Mouse (Mus musculus): ENCODE measurements around the gene Scamp1. TPM values are rescaled to one million over a fixed set of nuclear protein-coding genes. Genes with fewer than 3 reads are reported as not detected.
"Not testable (repeated sequence)": the region's sequence is repeated elsewhere in the genome, so short reads cannot be mapped to it uniquely, and the experiment has no call there.

Gene Scamp1
- total RNA-seq (2021) = 100 to 1,000 TPM; 162 to 187 TPM
- long read RNA-seq, experiment 1, full-length matches to known transcripts = 365 of 433 reads
- long read RNA-seq, experiment 1, partial matches to known transcripts = 6 of 433 reads
- long read RNA-seq, experiment 1, other reads (novel, unspliced or antisense) = 62 of 433 reads
- long read RNA-seq, experiment 2, full-length matches to known transcripts = 303 of 345 reads
- long read RNA-seq, experiment 2, partial matches to known transcripts = 9 of 345 reads
- long read RNA-seq, experiment 2, other reads (novel, unspliced or antisense) = 33 of 345 reads

DNA sequence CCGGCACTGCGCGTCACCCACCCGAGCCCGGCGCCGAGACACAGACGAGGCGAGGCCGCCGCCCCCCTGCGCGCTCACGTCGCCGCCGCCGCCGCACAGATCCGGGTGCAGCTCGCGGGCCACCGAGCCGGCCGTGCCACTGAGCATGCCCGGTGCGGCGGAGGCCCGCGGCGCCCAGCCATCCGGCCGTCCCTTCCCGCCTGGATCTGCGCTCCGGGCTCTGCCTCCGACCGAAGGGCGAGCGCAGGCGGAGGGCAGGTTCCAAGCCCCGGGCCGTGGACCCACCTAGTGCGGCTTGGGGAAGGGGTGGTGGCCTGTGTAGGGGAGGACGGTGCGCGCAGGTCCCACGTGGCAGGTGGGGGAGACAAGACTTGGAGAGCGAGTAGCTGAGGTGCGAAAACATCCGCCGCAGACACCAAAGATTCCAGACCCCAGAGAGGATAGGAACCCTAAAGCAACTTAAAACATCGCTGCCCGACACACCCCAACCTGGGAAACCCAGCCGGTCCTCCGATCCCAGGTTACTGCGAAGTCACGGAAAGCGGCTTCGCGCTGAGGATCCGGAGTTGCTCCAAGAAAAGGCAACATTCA lies at the start of gene Scamp1:
Gene Scamp1, minus strand, starts transcription at position 577 of the 591 bp plus-strand sequence.
- intact Hi-C loops (cut with DNase I) = loop anchor here (2.0 kb wide), 1 partner anchor 73 kb away; the partner anchor contains the start of gene Ap3b1
- DNase-seq (ENCODE audit: low spot score in 2 of 2) = peak; percentile 92 to 93

DNA sequence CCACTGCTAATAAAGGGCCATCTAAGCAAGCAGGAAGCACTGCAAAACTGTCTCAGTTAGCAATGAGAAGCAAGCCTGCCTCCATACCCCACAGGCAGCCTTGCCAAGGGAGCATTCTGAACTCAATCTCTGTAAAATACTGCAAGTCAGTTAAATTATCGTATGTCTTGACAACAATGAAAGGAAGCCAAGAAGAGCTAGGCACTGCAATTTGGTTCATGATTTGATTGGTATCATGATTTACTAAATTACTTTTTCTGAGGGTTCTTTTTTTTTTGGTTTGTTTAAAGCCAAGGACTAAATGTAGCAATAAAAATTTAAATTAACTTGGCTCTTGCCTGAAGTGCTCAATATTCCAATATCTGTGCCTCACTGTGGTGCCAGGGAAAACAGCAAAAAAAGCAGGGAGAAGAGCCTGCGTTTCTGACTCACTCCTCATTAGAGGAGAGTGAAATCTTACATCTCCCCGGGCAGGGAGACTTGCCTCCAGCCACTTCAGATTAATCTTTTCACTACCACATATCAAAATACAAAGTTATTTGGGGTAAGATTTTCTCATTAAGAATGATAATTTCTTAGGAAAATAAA lies 44.8 kb upstream of the Scamp1 start:
- no peak for DNase-seq (ENCODE audit: low spot score in 2 of 2)

GRCm38 (mm10) chr13:94329005-94329404 lies 43.3 kb upstream of the Scamp1 start:
- DNase-seq (ENCODE audit: low spot score in 2 of 2); intact Hi-C loops (cut with DNase I): not testable (repeated sequence)

More for the DNA sequence above, 44.8 kb upstream of the Scamp1 start:
- intact Hi-C loops (cut with DNase I) = no loop called here

GRCm38 (mm10) chr13:94328063-94328462 lies 42.4 kb upstream of the Scamp1 start:
- no peak for DNase-seq (ENCODE audit: low spot score in 2 of 2)
- intact Hi-C loops (cut with DNase I) = no loop called here

GRCm38 (mm10) chr13:94322475-94322874 lies 36.8 kb upstream of the Scamp1 start:
- intact Hi-C loops (cut with DNase I) = no loop called here
- DNase-seq (ENCODE audit: low spot score in 2 of 2) = no peak

DNA sequence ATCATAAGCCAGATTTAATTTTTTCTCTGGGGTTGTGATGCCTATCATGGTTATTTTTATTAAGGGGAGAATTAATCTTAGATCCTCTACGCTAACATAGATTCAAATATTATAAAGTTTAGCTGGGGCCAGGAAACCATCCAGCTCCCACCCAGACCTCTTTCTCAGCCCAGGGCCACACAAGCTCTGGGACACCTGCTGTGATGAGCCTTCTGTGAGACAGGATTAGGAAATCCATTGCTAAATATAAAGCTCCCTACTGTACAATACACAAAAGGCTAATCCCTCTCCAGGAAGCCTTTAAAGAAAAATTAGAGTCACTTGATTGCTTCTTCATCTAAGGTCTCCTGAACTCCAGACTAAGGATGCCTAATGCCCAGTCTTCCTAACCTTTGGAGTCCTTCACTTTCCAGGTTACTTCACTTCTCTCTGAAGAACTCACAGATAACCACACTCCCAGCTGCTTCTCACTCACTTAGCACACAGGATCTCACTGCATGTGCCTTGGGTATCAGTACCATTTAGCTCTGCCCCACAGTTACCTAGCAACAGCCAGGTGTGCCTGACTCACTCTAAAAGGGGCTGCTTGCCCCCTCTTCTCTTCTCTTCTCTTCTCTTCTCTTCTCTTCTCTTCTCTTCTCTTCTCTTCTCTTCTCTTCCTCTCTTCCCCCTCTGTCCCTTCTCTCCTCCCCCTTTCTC lies 35.6 kb upstream of the Scamp1 start:
- no peak for DNase-seq (ENCODE audit: low spot score in 2 of 2)

GRCm38 (mm10) chr13:94316975-94317511 lies 31.4 kb upstream of the Scamp1 start:
- no peak for DNase-seq (ENCODE audit: low spot score in 2 of 2)
- intact Hi-C loops (cut with DNase I) = no loop called here

More for the DNA sequence above, 35.6 kb upstream of the Scamp1 start:
- intact Hi-C loops (cut with DNase I) = no loop called here

DNA sequence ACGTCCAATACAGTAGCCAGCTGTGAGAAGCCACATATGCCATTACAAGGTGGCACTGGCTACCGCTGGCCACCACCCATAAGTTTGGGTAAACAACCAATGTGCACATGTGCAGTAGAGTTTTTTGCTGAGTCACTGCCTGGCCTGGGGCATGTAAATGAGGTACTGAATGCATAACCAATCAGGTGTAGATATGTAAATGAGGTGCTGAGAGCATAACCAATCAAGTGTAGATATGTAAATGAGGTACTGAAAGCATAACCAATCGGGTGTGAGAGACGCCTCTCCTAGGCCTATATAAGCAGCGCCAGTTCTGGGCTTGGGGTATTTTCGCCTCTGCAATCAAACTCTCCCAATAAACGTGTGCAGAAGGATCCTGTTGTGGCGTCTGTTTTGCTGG lies 27.2 kb upstream of the Scamp1 start:
- intact Hi-C loops (cut with DNase I); DNase-seq (ENCODE audit: low spot score in 2 of 2): not testable (repeated sequence)

DNA sequence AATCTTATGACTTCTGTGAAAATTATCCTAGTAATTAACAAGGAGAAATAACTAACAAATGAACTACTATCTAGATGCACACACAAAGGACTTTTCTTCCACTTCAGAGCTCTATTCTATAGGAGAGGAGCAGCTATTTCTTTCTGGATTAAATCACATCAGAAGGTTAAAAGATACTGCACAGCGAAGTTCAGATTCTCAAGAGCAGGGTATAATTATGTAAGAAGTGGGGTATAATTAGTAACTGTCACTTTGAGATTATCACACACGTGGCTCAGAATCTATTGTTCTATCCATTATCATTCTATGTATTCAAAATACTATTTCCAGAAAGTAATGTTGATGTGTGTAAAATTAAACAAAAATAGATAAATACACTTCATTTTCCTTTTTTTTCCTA lies 22.6 kb upstream of the Scamp1 start:
- intact Hi-C loops (cut with DNase I) = loop anchor here (5.0 kb wide), 1 partner anchor 39 kb away; no protein-coding TSS in a partner anchor
- no peak for DNase-seq (ENCODE audit: low spot score in 2 of 2)

DNA sequence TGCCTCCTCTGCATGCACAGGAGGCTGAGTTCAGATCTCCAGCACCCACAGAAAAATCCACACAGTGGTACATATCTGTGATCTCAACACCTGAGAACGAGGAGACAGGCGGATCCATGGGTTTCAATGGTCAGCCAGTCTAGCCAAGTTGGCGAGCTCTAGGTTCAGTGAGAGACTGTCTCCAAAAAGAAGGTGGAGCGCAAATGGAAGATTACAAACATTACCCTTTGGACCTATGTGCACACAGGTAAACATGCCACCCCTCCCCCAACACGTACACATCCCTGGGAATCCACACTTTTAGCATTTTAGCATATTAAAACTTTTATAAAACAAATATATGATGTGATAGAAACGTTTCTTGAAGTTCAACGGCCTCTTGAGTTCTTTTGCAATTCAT lies 21.9 kb upstream of the Scamp1 start:
- DNase-seq (ENCODE audit: low spot score in 2 of 2) = no peak
- intact Hi-C loops (cut with DNase I) = loop anchor here (5.0 kb wide), 1 partner anchor 40 kb away; no protein-coding TSS in a partner anchor

DNA sequence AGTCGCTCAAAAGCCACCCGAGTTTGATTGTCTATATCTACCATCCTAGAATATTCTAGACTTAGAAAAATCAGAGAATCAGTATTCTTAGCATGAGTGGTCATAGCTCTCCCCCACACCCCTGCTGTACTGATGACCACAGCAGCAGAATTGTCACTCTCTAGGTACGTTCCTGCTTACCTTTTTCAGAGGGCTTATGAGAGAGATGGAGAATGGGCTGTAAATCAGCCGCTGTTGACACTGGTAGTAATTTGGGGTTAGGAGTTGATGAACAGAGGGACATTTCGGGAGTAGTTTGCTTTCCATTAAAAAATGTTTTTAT lies 21.3 kb upstream of the Scamp1 start:
- no peak for DNase-seq (ENCODE audit: low spot score in 2 of 2)
- intact Hi-C loops (cut with DNase I) = loop anchor here (5.0 kb wide), 1 partner anchor 40 kb away; no protein-coding TSS in a partner anchor

DNA sequence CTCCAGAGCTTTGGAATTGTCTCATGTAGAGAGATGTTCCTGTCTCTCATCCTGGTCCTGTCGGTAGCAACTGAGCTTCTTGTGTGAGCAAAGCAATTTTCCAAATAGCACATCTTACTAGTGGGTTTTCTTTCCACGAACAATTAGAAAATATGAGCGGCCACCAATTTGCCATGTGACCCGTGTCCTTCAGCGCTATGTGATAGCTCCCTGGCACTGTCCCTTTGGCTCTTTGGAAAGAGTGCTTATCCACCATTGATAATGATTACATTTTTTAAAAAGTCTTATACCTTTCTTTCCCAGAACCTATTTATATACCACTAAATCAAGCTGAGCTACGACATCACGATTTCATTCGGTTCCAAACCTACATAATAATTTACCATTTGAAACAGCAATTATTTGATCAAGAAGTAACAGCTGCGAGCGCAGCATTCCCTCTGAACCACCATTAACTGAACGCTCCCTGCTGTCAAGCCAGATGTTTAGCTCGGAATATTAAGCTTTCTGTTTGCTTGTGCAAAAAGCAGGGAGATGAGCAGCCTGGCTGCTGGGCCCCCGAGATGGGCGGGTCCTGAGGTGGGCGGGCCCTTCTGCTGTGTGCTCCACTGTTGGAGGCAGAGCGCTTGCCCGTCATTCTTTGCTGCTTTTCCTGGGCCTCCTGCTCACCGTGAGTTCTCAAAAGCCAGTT lies 20.8 kb upstream of the Scamp1 start:
- DNase-seq (ENCODE audit: low spot score in 2 of 2) = peak; percentile 23 to 37
- intact Hi-C loops (cut with DNase I) = loop anchor here (5.0 kb wide), 1 partner anchor 41 kb away; no protein-coding TSS in a partner anchor

GRCm38 (mm10) chr13:94300946-94301538 lies 15.4 kb upstream of the Scamp1 start:
- DNase-seq (ENCODE audit: low spot score in 2 of 2) = no peak
- intact Hi-C loops (cut with DNase I) = no loop called here

- intact Hi-C loops (cut with DNase I) = no loop called here
- no peak for DNase-seq (ENCODE audit: low spot score in 2 of 2)
These were observed 14.6 kb upstream of the Scamp1 start for GRCm38 (mm10) chr13:94300232-94300631.

DNA sequence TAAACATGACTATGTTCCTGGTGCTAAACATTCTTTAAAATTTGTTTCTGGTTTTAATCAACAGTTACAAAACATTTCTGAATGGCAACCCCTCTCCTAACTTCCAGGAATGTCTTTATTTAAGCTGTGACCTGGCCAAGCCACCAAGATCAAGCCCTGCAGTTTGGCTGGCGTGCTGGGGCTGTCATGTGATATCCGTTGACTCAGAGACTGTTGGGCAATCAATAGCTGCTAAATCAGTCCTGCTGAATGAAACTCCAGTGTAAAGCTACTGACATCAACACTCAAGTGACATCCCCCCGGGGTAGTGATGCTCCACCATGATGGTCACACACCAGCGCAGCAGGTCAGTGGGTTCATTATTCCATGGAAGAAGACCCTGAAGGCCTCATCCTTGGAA lies 12.7 kb upstream of the Scamp1 start:
- DNase-seq (ENCODE audit: low spot score in 2 of 2) = no peak
- intact Hi-C loops (cut with DNase I) = no loop called here

- DNase-seq (ENCODE audit: low spot score in 2 of 2) = no peak
- intact Hi-C loops (cut with DNase I) = no loop called here
These were observed 10.7 kb upstream of the Scamp1 start for GRCm38 (mm10) chr13:94296371-94296770.

GRCm38 (mm10) chr13:94295922-94296321 lies 10.3 kb upstream of the Scamp1 start:
- DNase-seq (ENCODE audit: low spot score in 2 of 2) = no peak
- intact Hi-C loops (cut with DNase I) = no loop called here

GRCm38 (mm10) chr13:94294886-94295285 lies 9.2 kb upstream of the Scamp1 start:
- intact Hi-C loops (cut with DNase I) = no loop called here

GRCm38 (mm10) chr13:94293911-94294310 lies 8.3 kb upstream of the Scamp1 start:
- DNase-seq (ENCODE audit: low spot score in 2 of 2) = no peak
- intact Hi-C loops (cut with DNase I) = no loop called here

More at GRCm38 (mm10) chr13:94294886-94295285, 9.2 kb upstream of the Scamp1 start:
- no peak for DNase-seq (ENCODE audit: low spot score in 2 of 2)

All from left cerebral cortex, postnatal 14 days (tissue).